Mouse (Mus musculus) kidney, adult 2 months (tissue): ENCODE data around the gene Gm49395. TPM values are rescaled to one million over a fixed set of nuclear protein-coding genes. Genes with fewer than 3 reads are reported as not detected.

Experiments used
- DNase-seq: peaks from one replicate; pipeline ENCODE4 v3.0.0; 2021
- H3K27ac ChIP-seq: fragments of 200-500 bp; 2 replicates; pipeline ENCODE4 v1.5.1; 2012; ENCODE audit warnings: low read depth, low read length, control low read depth, inconsistent platforms; ENCODE audit not compliant: insufficient read depth
- H3K27me3 ChIP-seq: fragments of 200-500 bp; replicated peaks from 2 replicates; pipeline ENCODE4 v1.6.1; 2012; ENCODE audit warnings: mild to moderate bottlenecking, moderate library complexity, low read length, inconsistent platforms; ENCODE audit not compliant: control insufficient read depth, insufficient read depth
- H3K36me3 ChIP-seq: fragments of 200-500 bp; 2 replicates; pipeline ENCODE4 v1.6.1; 2012; ENCODE audit warnings: mild to moderate bottlenecking, moderate library complexity, low read length, inconsistent platforms; ENCODE audit not compliant: control insufficient read depth, insufficient read depth
- H3K4me1 ChIP-seq: fragments of 200-500 bp; 2 replicates; pipeline ENCODE4 v1.6.1; 2011; ENCODE audit warnings: low read length; ENCODE audit not compliant: control insufficient read depth, insufficient read depth
- H3K4me3 ChIP-seq: fragments of 200-500 bp; 2 replicates; pipeline ENCODE4 v1.5.1; 2011; ENCODE audit warnings: mild to moderate bottlenecking, low read depth, low read length, control low read depth; ENCODE audit not compliant: insufficient read depth
- CTCF ChIP-seq: fragments of 200-500 bp; conservative IDR thresholded peaks from 2 replicates; pipeline ENCODE4 v1.5.1; 2011; ENCODE audit warnings: low read depth, mild to moderate bottlenecking, control low read depth, low read length, moderate library complexity, mixed read lengths; ENCODE audit not compliant: insufficient read depth, insufficient read length
- POLR2A ChIP-seq: fragments of 200-500 bp; IDR thresholded peaks from one replicate; pipeline ENCODE4 v1.6.1; 2011; ENCODE audit warnings: low read depth, low read length, control low read depth
- WGBS: fragments of 180-500 bp; shearing (Covaris S2); methylation state at CpG from one replicate; pipeline ENCODE4 v1.1.7; 2018; 5-methylcytosine and 5-hydroxymethylcytosine counted together
- polyA plus RNA-seq: library from polyadenylated mRNA; depleted of rRNA; stranded (reverse); fragments of >200 nt; gene quantifications from 2 replicates; pipeline ENCODE4 v1.2.3, GENCODE M21; 2012

The Gm49395 gene
- polyA plus RNA-seq, 1 experiment, result 3.8 TPM

DNA sequence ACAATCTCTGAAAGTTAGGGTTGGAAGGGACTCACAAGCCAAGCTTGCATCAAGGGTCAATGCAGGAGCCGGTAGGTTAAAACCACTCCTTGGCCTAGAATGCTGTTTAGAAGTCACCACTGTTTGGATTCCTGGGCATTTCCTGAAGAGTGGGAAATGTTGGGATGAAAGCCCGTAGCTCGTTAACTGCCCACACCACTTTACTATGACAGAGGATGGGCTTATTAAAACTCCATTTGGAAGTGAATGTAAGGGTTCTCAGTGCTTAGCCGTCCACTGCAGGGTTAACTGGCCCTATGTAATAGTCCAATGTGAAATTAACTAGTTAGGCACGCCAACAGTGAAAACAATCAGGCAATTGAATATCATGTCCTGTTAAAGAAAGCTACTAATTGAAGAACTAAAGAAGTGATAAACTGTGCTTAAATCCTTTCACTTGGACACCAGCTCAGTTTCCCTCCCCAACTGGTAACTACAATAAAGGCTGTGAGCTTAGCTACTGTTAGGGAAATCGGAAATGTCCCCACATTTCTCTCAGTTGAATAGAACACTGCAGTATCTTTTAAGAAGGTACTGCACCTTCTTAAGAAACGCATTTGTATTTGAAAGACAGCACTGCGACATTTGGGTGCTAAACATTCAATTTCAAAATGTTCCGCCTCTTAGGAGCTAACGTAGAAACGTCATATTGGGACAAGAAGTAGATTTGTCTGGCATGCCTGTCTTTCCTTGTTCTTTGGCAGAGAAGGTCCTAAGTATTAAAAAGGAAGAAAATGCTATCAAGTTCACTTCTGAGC, 1.1 kb downstream of the Gm49395 start:
- no peak for TF ChIP-seq POLR2A
- no peak for TF ChIP-seq CTCF
- Histone ChIP-seq H3K27ac (peak overlapping the region; percentile 99), H3K4me1 (peaks cover 18% of the 10 kb centered on the region), H3K4me3 (peak overlapping the region; percentile 93), H3K36me3 (no peaks in the 10 kb centered on the region; the same call in 1 of the 2 replicates), H3K27me3 (no peaks in the 10 kb centered on the region)
- no peak for DNase-seq
- 8% methylated on average over 11 of the region's 11 CpGs for WGBS

- TF ChIP-seq CTCF (no peak), POLR2A (no peak)
- Histone ChIP-seq H3K4me1 (peaks cover 24% of the 10 kb centered on the region), H3K36me3 (no peaks in the 10 kb centered on the region; the same call in 1 of the 2 replicates), H3K4me3 (peak overlapping the region; percentile 16; the same call in 1 of the 2 replicates), H3K27ac (peak overlapping the region; percentile 79; the same call in 1 of the 2 replicates), H3K27me3 (no peaks in the 10 kb centered on the region)
- no peak for DNase-seq
- WGBS, result 42% methylated on average over 9 of the region's 9 CpGs
These were observed 2.3 kb downstream of the Gm49395 start for GRCm38 (mm10) chr13:115099381-115099780.

GRCm38 (mm10) chr13:115098227-115098626, 3.5 kb downstream of the Gm49395 start:
- Histone ChIP-seq H3K27me3 (no peaks in the 10 kb centered on the region), H3K36me3 (no peaks in the 10 kb centered on the region; the same call in 1 of the 2 replicates), H3K4me1 (peaks cover 24% of the 10 kb centered on the region), H3K4me3 (no peak overlapping the region), H3K27ac (no peak overlapping the region)
- 30% methylated on average over 3 of the region's 3 CpGs for WGBS
- peak; percentile 52 for DNase-seq
- TF ChIP-seq CTCF (no peak), POLR2A (no peak)

- Histone ChIP-seq H3K27me3 (no peaks in the 10 kb centered on the region), H3K36me3 (no peaks in the 10 kb centered on the region; the same call in 1 of the 2 replicates), H3K4me3 (no peak overlapping the region), H3K4me1 (peaks cover 24% of the 10 kb centered on the region), H3K27ac (peak overlapping the region; percentile 52; the same call in 1 of the 2 replicates)
- no peak for TF ChIP-seq CTCF
- TF ChIP-seq POLR2A, result no peak
- DNase-seq, result no peak
- 50% methylated on average over 5 of the region's 5 CpGs for WGBS
These were observed 4.8 kb downstream of the Gm49395 start for GRCm38 (mm10) chr13:115096965-115097364.

GRCm38 (mm10) chr13:115096216-115096615, 5.5 kb downstream of the Gm49395 start:
- TF ChIP-seq POLR2A (no peak), CTCF (no peak)
- no peak overlapping the region for H3K4me3 ChIP-seq
- no peaks in the 10 kb centered on the region for H3K27me3 ChIP-seq
- WGBS, result 6% methylated on average over 2 of the region's 2 CpGs
- H3K36me3 ChIP-seq, result no peaks in the 10 kb centered on the region; the same call in 1 of the 2 replicates
- peak; percentile 70 for DNase-seq
- H3K27ac ChIP-seq, result no peak overlapping the region
- peaks cover 27% of the 10 kb centered on the region for H3K4me1 ChIP-seq

GRCm38 (mm10) chr13:115095392-115095791, 6.3 kb downstream of the Gm49395 start:
- Histone ChIP-seq H3K4me3 (no peak overlapping the region), H3K4me1 (peaks cover 28% of the 10 kb centered on the region), H3K36me3 (no peaks in the 10 kb centered on the region; the same call in 1 of the 2 replicates), H3K27ac (0 out of 2 replicates have a peak overlapping the region, but pooled peaks have one; percentile 22), H3K27me3 (no peaks in the 10 kb centered on the region)
- TF ChIP-seq CTCF, result peak; percentile 27; the same call in 1 of the 2 replicates
- TF ChIP-seq POLR2A, result no peak
- WGBS, result 75% methylated on average over 2 of the region's 2 CpGs
- DNase-seq, result no peak

- 40% methylated on average over 3 of the region's 3 CpGs for WGBS
These were observed 10.2 kb downstream of the Gm49395 start for GRCm38 (mm10) chr13:115091511-115091910.

More at GRCm38 (mm10) chr13:115091511-115091910, 10.2 kb downstream of the Gm49395 start:
- H3K4me1 ChIP-seq, result peaks cover 25% of the 10 kb centered on the region
- TF ChIP-seq POLR2A (no peak), CTCF (no peak)
- no peak overlapping the region for H3K27ac ChIP-seq
- no peak for DNase-seq
- no peaks in the 10 kb centered on the region for H3K27me3 ChIP-seq
- H3K36me3 ChIP-seq, result peaks cover 5% of the 10 kb centered on the region
- H3K4me3 ChIP-seq, result no peak overlapping the region
